Mouse (Mus musculus) spleen, adult 2 months (tissue): ENCODE results near the gene Mroh9.

Experiments
- CTCF ChIP-seq: fragments of 200-500 bp; IDR thresholded peaks from 2 replicates; pipeline ENCODE4 v1.5.1; 2011; ENCODE audit warnings: mild to moderate bottlenecking, inconsistent platforms; ENCODE audit not compliant: insufficient read depth, insufficient read length, insufficient replicate concordance; ENCODE audit errors: extremely low read depth
- POLR2A ChIP-seq: fragments of 200-500 bp; IDR thresholded peaks from 2 replicates; pipeline ENCODE4 v1.6.1; 2011; ENCODE audit warnings: low read depth, low read length, inconsistent platforms

DNA sequence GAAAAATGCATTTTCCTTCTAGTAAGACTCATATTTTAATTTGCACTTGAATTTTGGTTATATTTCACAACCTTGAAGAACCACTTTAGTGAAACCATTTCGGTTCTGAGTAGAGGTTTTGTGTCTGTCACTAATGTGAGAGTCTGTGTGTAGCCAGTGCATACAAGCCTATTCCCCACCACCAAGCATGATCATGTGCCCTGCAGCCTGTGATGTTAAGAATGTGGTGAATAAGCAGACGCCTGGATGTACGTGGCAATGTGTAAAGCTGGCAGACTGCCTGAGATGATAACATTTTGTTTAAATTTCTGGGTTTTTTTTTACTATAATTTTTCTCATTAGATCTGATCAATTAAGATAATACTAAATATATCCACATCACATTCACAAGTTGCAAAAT is 44.5 kb upstream of the Mroh9 start:
- TF ChIP-seq POLR2A (no peak), CTCF (no peak)
